Mouse (Mus musculus) lung, postnatal 0 days (tissue): Measurements from ENCODE around the gene Dus2.

Source experiments
- CTCF ChIP-seq: IDR thresholded peaks from 2 replicates; pipeline ENCODE4 v1.5.1; 2016; ENCODE audit warnings: antibody characterized with exemption, mild to moderate bottlenecking
- EP300 ChIP-seq: IDR thresholded peaks from 2 replicates; pipeline ENCODE4 v1.6.1; 2016; ENCODE audit warnings: antibody characterized with exemption, mild to moderate bottlenecking, control low read depth

GRCm38 (mm10) chr8:105964506-105965265 is 26.5 kb upstream of the Dus2 start:
- no peak for TF ChIP-seq EP300
- no peak for TF ChIP-seq CTCF
